Mouse (Mus musculus): ENCODE data around the gene Palm3. TPM values are rescaled to one million over a fixed set of nuclear protein-coding genes. Genes with fewer than 3 reads are reported as not detected.

The Palm3 gene
- polyA plus RNA-seq, 2 experiments: 3.0 to 8.6 TPM

DNA sequence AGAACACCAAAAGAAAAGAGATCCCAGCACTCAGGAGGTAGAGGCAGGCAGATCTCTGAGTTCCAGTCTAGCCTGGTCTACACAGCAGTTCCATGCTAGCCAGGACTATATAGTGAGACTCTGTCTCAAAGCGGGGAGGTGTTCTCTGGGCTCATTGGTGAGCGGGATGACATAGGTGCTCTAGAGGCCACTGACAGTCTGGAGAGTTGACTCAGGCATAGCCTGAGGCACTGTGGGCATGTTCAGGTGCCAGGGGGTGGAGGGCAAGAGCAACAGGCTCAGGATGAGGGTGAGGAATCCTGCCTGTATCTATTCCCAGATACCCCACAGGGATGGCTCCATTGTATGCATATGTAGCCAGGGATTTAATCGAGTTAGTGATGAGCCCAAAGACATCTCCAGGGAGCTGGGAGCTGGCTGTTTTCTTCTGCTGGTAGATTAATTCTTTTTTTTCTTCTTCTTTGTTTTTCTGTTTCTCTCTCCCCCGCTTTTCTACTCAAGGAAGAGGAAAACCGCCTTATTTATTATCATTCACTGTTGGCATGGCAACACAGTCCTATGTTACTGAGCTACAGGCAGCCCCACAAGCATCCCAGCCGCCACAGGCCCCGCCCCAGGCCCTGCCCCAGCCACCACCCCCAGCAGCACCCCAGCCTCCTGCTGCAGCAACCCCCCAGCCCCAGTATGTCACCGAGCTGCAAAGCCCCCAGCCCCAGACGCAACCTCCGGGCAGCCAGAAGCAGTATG, 52.1 kb downstream of the Palm3 start:
- peaks cover 20% of the 10 kb centered on the region for H3K36me3 ChIP-seq (ENCODE audit: control insufficient read depth, insufficient read depth, low read length)
- no peak for ATAC-seq (ENCODE audit: low FRiP score, low read depth)
- H3K27me3 ChIP-seq (ENCODE audit: control insufficient read depth, insufficient read depth, low read length): no peaks in the 10 kb centered on the region
- no peak overlapping the region for H3K4me2 ChIP-seq (replicated peaks; ENCODE audit: low read depth, low read length, severe bottlenecking)
- no peaks in the 10 kb centered on the region for H3K9me3 ChIP-seq (ENCODE audit: control insufficient read depth, low read length)
- no peak overlapping the region for H3K9ac ChIP-seq (ENCODE audit: low read depth, low read length, severe bottlenecking)
- TF ChIP-seq POLR2A (IDR thresholded peaks at IDR 0.05; ENCODE audit: borderline replicate concordance, extremely low read depth, insufficient read depth, insufficient read length): no peak
- H3K27ac ChIP-seq (replicated peaks; ENCODE audit: low read depth, low read length): no peak overlapping the region
- H3K4me1 ChIP-seq (ENCODE audit: control insufficient read depth, insufficient read depth, low read length): peaks cover 6% of the 10 kb centered on the region; the same call in 1 of the 2 replicates
- 63% methylated on average over 9 of the region's 10 CpGs for WGBS
- no peak overlapping the region for H3K4me3 ChIP-seq (replicated peaks; ENCODE audit: low read length)
- no peak for DNase-seq (ENCODE audit: low spot score)

DNA sequence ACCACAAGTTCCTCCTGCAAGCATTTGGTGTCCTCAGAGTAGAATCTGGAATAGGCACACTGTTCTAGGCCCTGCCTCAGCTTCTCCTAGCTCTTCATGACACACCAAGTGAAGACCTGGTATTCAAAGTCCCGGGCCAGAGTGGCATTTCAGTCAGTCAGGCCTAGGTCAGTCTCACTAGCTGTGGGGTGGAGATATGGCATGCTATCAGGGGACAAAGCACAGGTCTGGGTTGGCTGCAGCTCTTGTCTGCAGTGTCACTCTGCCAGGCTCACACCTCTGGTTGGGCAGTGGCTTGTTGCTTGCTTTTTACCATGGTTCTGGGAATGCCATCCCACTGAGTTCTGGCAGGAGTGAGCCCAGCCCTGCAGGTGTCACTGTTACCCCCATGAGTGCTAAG, 55.1 kb downstream of the Palm3 start:
- Histone ChIP-seq H3K9me3 (ENCODE audit: control insufficient read depth, low read length) (no peaks in the 10 kb centered on the region), H3K27ac (replicated peaks; ENCODE audit: low read depth, low read length) (no peak overlapping the region), H3K4me3 (replicated peaks; ENCODE audit: low read length) (no peak overlapping the region), H3K27me3 (ENCODE audit: control insufficient read depth, insufficient read depth, low read length) (no peaks in the 10 kb centered on the region), H3K4me2 (replicated peaks; ENCODE audit: low read depth, low read length, severe bottlenecking) (no peak overlapping the region), H3K9ac (ENCODE audit: low read depth, low read length, severe bottlenecking) (no peak overlapping the region), H3K36me3 (ENCODE audit: control insufficient read depth, insufficient read depth, low read length) (peaks cover 38% of the 10 kb centered on the region), H3K4me1 (ENCODE audit: control insufficient read depth, insufficient read depth, low read length) (peaks cover 6% of the 10 kb centered on the region; the same call in 1 of the 2 replicates)
- no peak for TF ChIP-seq POLR2A (IDR thresholded peaks at IDR 0.05; ENCODE audit: borderline replicate concordance, extremely low read depth, insufficient read depth, insufficient read length)
- DNase-seq (ENCODE audit: low spot score) (no peak), ATAC-seq (ENCODE audit: low FRiP score, low read depth) (no peak)
- WGBS: 96% methylated on average over 1 of the region's 1 CpGs

DNA sequence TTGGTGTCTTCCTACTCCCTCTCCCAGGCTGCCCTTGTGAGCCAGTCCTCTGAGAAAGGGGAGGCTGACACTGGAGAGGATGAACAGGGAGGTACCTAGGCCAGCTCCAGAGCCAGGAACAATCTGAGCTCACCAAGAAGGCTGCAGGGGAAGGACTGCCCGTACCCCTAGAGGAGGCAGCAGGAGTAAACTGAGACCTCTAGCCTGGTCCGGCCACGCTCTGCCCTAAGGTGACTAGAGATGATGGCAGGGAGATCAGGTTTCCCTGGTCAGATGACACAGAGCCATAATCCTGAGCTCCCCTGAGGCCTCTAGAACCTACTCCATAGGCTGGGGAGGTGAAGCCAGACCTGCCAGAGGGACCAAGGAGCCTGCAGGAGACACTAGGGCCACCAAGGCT, 55.6 kb downstream of the Palm3 start:
- Histone ChIP-seq H3K27ac (replicated peaks; ENCODE audit: low read depth, low read length) (no peak overlapping the region), H3K9ac (ENCODE audit: low read depth, low read length, severe bottlenecking) (no peak overlapping the region), H3K4me2 (replicated peaks; ENCODE audit: low read depth, low read length, severe bottlenecking) (no peak overlapping the region), H3K36me3 (ENCODE audit: control insufficient read depth, insufficient read depth, low read length) (peaks cover 41% of the 10 kb centered on the region), H3K27me3 (ENCODE audit: control insufficient read depth, insufficient read depth, low read length) (no peaks in the 10 kb centered on the region), H3K4me3 (replicated peaks; ENCODE audit: low read length) (no peak overlapping the region), H3K4me1 (ENCODE audit: control insufficient read depth, insufficient read depth, low read length) (peaks cover 4% of the 10 kb centered on the region; the same call in 1 of the 2 replicates), H3K9me3 (ENCODE audit: control insufficient read depth, low read length) (no peaks in the 10 kb centered on the region)
- DNase-seq (ENCODE audit: low spot score) (no peak), ATAC-seq (ENCODE audit: low FRiP score, low read depth) (no peak)
- WGBS: 49% methylated on average over 3 of the region's 3 CpGs
- no peak for TF ChIP-seq POLR2A (IDR thresholded peaks at IDR 0.05; ENCODE audit: borderline replicate concordance, extremely low read depth, insufficient read depth, insufficient read length)

GRCm38 (mm10) chr8:84079206-84079605, 57.9 kb downstream of the Palm3 start:
- no peak overlapping the region for H3K27ac ChIP-seq (replicated peaks; ENCODE audit: low read depth, low read length)
- no peaks in the 10 kb centered on the region for H3K4me1 ChIP-seq (ENCODE audit: control insufficient read depth, insufficient read depth, low read length)
- H3K4me2 ChIP-seq (replicated peaks; ENCODE audit: low read depth, low read length, severe bottlenecking): no peak overlapping the region
- H3K27me3 ChIP-seq (ENCODE audit: control insufficient read depth, insufficient read depth, low read length): no peaks in the 10 kb centered on the region
- WGBS: 74% methylated on average over 5 of the region's 5 CpGs
- no peaks in the 10 kb centered on the region for H3K9me3 ChIP-seq (ENCODE audit: control insufficient read depth, low read length)
- DNase-seq (ENCODE audit: low spot score): no peak
- H3K9ac ChIP-seq (ENCODE audit: low read depth, low read length, severe bottlenecking): no peak overlapping the region
- peaks cover 65% of the 10 kb centered on the region for H3K36me3 ChIP-seq (ENCODE audit: control insufficient read depth, insufficient read depth, low read length)
- TF ChIP-seq POLR2A (IDR thresholded peaks at IDR 0.05; ENCODE audit: borderline replicate concordance, extremely low read depth, insufficient read depth, insufficient read length): no peak
- no peak for ATAC-seq (ENCODE audit: low FRiP score, low read depth)
- H3K4me3 ChIP-seq (replicated peaks; ENCODE audit: low read length): no peak overlapping the region

MicroRNA genes within 50 kb of the gene (microRNA counts, 519-probe panel; counts per million panel counts)
- microRNA mmu-miR-1199: not detected

Small RNAs within 50 kb of the gene (microRNA-seq; reads per million reads assigned to microRNA genes)
- not detected for gene Mir1199
- 0.69 reads per million for gene Mir8111

Other genes with a start within 250 kb of the Palm3 start
- 123 and 177 TPM in 2 replicates for gene Adgrl1, start 121.4 kb upstream of the Palm3 start, polyA plus RNA-seq (2012; rRNA removed)
- 38.5 and 45.3 TPM in 2 replicates for gene Adgrl1, start 121.4 kb upstream of the Palm3 start, polyA plus RNA-seq (2014; fragmentation: Nextera tagmentation; extraction: Ambion mirVana)
- 0.63 and 0.69 TPM in 2 replicates for gene Gm10644, start 66.3 kb upstream of the Palm3 start, polyA plus RNA-seq (2012; rRNA removed)
- gene Gm10644, start 66.3 kb upstream of the Palm3 start, polyA plus RNA-seq (2014; fragmentation: Nextera tagmentation; extraction: Ambion mirVana): 0.48 and 0.53 TPM in 2 replicates
- gene Asf1b, start 66.0 kb upstream of the Palm3 start, polyA plus RNA-seq (2012; rRNA removed): 70.4 and 76.2 TPM in 2 replicates
- 56.0 and 61.2 TPM in 2 replicates for gene Asf1b, start 66.0 kb upstream of the Palm3 start, polyA plus RNA-seq (2014; fragmentation: Nextera tagmentation; extraction: Ambion mirVana)
- gene Prkaca, start 48.5 kb upstream of the Palm3 start, polyA plus RNA-seq (2012; rRNA removed): 132 and 141 TPM in 2 replicates
- 151 and 158 TPM in 2 replicates for gene Prkaca, start 48.5 kb upstream of the Palm3 start, polyA plus RNA-seq (2014; fragmentation: Nextera tagmentation; extraction: Ambion mirVana)
- 99.8 and 111 TPM in 2 replicates for gene Samd1, start 23.8 kb upstream of the Palm3 start, polyA plus RNA-seq (2012; rRNA removed)
- gene Samd1, start 23.8 kb upstream of the Palm3 start, polyA plus RNA-seq (2014; fragmentation: Nextera tagmentation; extraction: Ambion mirVana): 17.2 and 17.4 TPM in 2 replicates
- 0.72 and 0.73 TPM in 2 replicates for gene 1700067K01Rik, start 20.0 kb upstream of the Palm3 start, polyA plus RNA-seq (2012; rRNA removed)
- gene 1700067K01Rik, start 20.0 kb upstream of the Palm3 start, polyA plus RNA-seq (2014; fragmentation: Nextera tagmentation; extraction: Ambion mirVana): 1.6 and 2.3 TPM in 2 replicates
- gene 2210011C24Rik, start 9.3 kb upstream of the Palm3 start, polyA plus RNA-seq (2012; rRNA removed): 0.35 and 1.1 TPM in 2 replicates
- 0.44 and 2.0 TPM in 2 replicates for gene 2210011C24Rik, start 9.3 kb upstream of the Palm3 start, polyA plus RNA-seq (2014; fragmentation: Nextera tagmentation; extraction: Ambion mirVana)
- gene Il27ra, start 21.1 kb downstream of the Palm3 start, polyA plus RNA-seq (2012; rRNA removed): 2.1 and 2.3 TPM in 2 replicates
- gene Il27ra, start 21.1 kb downstream of the Palm3 start, polyA plus RNA-seq (2014; fragmentation: Nextera tagmentation; extraction: Ambion mirVana): 0.78 and 0.79 TPM in 2 replicates
- gene Rln3, start 23.5 kb downstream of the Palm3 start, polyA plus RNA-seq (2012; rRNA removed): not detected in 2 replicates
- gene Rln3, start 23.5 kb downstream of the Palm3 start, polyA plus RNA-seq (2014; fragmentation: Nextera tagmentation; extraction: Ambion mirVana): not detected in 2 replicates
- 2.2 and 2.6 TPM in 2 replicates for gene Gm10643, start 43.7 kb downstream of the Palm3 start, polyA plus RNA-seq (2012; rRNA removed)
- gene Gm10643, start 43.7 kb downstream of the Palm3 start, polyA plus RNA-seq (2014; fragmentation: Nextera tagmentation; extraction: Ambion mirVana): 2.0 and 2.1 TPM in 2 replicates
- 30.4 and 39.4 TPM in 2 replicates for gene Rfx1, start 45.4 kb downstream of the Palm3 start, polyA plus RNA-seq (2012; rRNA removed)
- gene Rfx1, start 45.4 kb downstream of the Palm3 start, polyA plus RNA-seq (2014; fragmentation: Nextera tagmentation; extraction: Ambion mirVana): 9.8 and 12.8 TPM in 2 replicates
- gene Dcaf15, start 83.3 kb downstream of the Palm3 start, polyA plus RNA-seq (2012; rRNA removed): 79.5 and 103 TPM in 2 replicates
- gene Dcaf15, start 83.3 kb downstream of the Palm3 start, polyA plus RNA-seq (2014; fragmentation: Nextera tagmentation; extraction: Ambion mirVana): 8.7 and 11.5 TPM in 2 replicates
- gene Podnl1, start 104.5 kb downstream of the Palm3 start, polyA plus RNA-seq (2012; rRNA removed): 4.9 and 6.7 TPM in 2 replicates
- gene Podnl1, start 104.5 kb downstream of the Palm3 start, polyA plus RNA-seq (2014; fragmentation: Nextera tagmentation; extraction: Ambion mirVana): 1.3 and 1.5 TPM in 2 replicates
- 30.9 and 34.3 TPM in 2 replicates for gene Cc2d1a, start 126.5 kb downstream of the Palm3 start, polyA plus RNA-seq (2012; rRNA removed)
- 21.6 and 22.9 TPM in 2 replicates for gene Cc2d1a, start 126.5 kb downstream of the Palm3 start, polyA plus RNA-seq (2014; fragmentation: Nextera tagmentation; extraction: Ambion mirVana)
- 1.7 TPM in 2 replicates for gene 4930432K21Rik, start 126.6 kb downstream of the Palm3 start, polyA plus RNA-seq (2012; rRNA removed)
- gene 4930432K21Rik, start 126.6 kb downstream of the Palm3 start, polyA plus RNA-seq (2014; fragmentation: Nextera tagmentation; extraction: Ambion mirVana): 0.44 and 0.72 TPM in 2 replicates
- gene Nanos3, start 163.7 kb downstream of the Palm3 start, polyA plus RNA-seq (2012; rRNA removed): 3.0 and 4.8 TPM in 2 replicates
- 5.4 and 5.8 TPM in 2 replicates for gene Nanos3, start 163.7 kb downstream of the Palm3 start, polyA plus RNA-seq (2014; fragmentation: Nextera tagmentation; extraction: Ambion mirVana)
- gene Zswim4, start 215.6 kb downstream of the Palm3 start, polyA plus RNA-seq (2012; rRNA removed): 23.8 and 35.1 TPM in 2 replicates
- gene Zswim4, start 215.6 kb downstream of the Palm3 start, polyA plus RNA-seq (2014; fragmentation: Nextera tagmentation; extraction: Ambion mirVana): 13.9 and 17.1 TPM in 2 replicates
- 173 and 221 TPM in 2 replicates for gene D8Ertd738e, start 228.2 kb downstream of the Palm3 start, polyA plus RNA-seq (2012; rRNA removed)
- gene D8Ertd738e, start 228.2 kb downstream of the Palm3 start, polyA plus RNA-seq (2014; fragmentation: Nextera tagmentation; extraction: Ambion mirVana): 374 and 380 TPM in 2 replicates
- 49.3 and 107 TPM in 2 replicates for gene Mri1, start 235.9 kb downstream of the Palm3 start, polyA plus RNA-seq (2012; rRNA removed)
- gene Mri1, start 235.9 kb downstream of the Palm3 start, polyA plus RNA-seq (2014; fragmentation: Nextera tagmentation; extraction: Ambion mirVana): 58.1 and 60.4 TPM in 2 replicates
- 38.0 and 39.5 TPM in 2 replicates for gene Ccdc130, start 248.9 kb downstream of the Palm3 start, polyA plus RNA-seq (2012; rRNA removed)
- 16.5 and 19.1 TPM in 2 replicates for gene Ccdc130, start 248.9 kb downstream of the Palm3 start, polyA plus RNA-seq (2014; fragmentation: Nextera tagmentation; extraction: Ambion mirVana)